Mouse (Mus musculus) stomach, adult 2 months (tissue): ENCODE results near the gene Xlr3b. TPM values are rescaled to one million over a fixed set of nuclear protein-coding genes. Genes with fewer than 3 reads are reported as not detected.

Experiments
- polyA plus RNA-seq: library from polyadenylated mRNA; depleted of rRNA; stranded (reverse); fragments of >200 nt; gene quantifications from 2 replicates; pipeline ENCODE4 v1.2.3, GENCODE M21; 2012; rRNA removed

Gene Xlr3b
- 0.06 TPM in 1 of 2 replicates, not detected in the other for polyA plus RNA-seq

GRCm38 (mm10) chrX:73191934-73192333 is at the start of gene Xlr3b:
Gene Xlr3b (plus strand): TSS chrX:73192207.

DNA sequence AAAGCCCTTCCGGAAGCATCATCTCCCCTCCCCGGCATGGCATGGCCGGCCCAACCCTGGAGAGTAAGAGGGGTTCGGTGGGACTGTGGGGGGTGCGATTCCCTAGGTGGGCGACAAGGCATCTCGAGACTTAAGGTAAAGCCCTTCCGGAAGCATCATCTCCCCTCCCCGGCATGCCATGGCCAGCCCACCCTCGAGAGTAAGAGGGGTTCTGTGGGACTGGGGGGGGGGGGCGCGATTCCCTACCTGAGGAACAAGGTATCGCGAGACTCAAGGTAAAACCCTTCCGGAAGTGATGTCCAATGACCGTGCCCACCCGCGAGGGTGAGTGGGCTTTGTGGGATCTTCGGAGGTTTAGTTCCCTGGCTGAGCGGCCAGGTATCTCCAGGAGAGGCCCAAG is 43.5 kb upstream of the Xlr3b start, which contains the start of gene Xlr5b:
Gene Xlr5b, plus strand, starts transcription at position 301 of the 400 bp plus-strand sequence.

GRCm38 (mm10) chrX:73149350-73149749 is 42.7 kb upstream of the Xlr3b start, which contains the start of gene DXBay18:
Gene DXBay18 (minus strand): TSS chrX:73149450.

GRCm38 (mm10) chrX:73176889-73177288 is 15.1 kb upstream of the Xlr3b start, which contains the start of gene Spin2d:
Gene Spin2d (minus strand): TSS chrX:73176989.

GRCm38 (mm10) chrX:73213819-73214564 is 22.0 kb downstream of the Xlr3b start, which contains the start of gene Xlr4b:
Gene Xlr4b (plus strand): TSS chrX:73214333.

GRCm38 (mm10) chrX:73227914-73228605 is 36.1 kb downstream of the Xlr3b start, which contains the start of gene F8a:
Gene F8a (plus strand): TSS chrX:73228291.

DNA sequence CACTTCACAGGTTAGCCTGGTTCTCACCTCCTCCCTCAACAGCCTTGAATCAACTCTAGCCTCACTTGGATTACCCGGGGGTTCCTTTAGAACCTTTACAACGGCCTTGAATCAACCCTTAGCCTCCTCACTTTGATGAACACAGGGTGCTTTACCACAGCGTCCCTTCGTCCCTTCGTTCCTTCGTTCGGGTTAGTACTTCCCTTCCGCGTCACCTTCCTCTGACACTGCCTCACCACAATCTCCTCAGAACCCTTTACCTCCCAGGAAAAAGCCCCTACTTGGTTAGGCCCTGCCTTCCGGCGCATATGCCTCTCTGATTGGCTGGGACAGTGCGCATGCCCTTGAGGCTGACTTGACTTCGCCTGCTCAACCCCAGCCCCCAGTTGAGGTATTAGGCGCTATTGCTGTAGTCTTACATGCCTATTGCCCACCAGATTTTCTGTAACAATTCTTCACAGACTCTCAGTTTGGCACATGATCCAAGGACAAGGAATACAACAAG is 50.9 kb downstream of the Xlr3b start, which contains the start of gene Xlr4c:
Gene Xlr4c, minus strand, starts transcription at position 310 of the 505 bp plus-strand sequence.

Other genes with a start within 250 kb of the Xlr3b start
- gene Zfp185, start 204.9 kb upstream of the Xlr3b start, polyA plus RNA-seq: 1.2 and 1.7 TPM in 2 replicates
- gene Pnma5, start 155.1 kb upstream of the Xlr3b start, polyA plus RNA-seq: not detected in 2 replicates
- gene Pnma3, start 127.4 kb upstream of the Xlr3b start, polyA plus RNA-seq: not detected in 2 replicates
- not detected in 2 replicates for gene Xlr4a, start 109.7 kb upstream of the Xlr3b start, polyA plus RNA-seq
- gene Xlr3a, start 95.1 kb upstream of the Xlr3b start, polyA plus RNA-seq: 0.29 and 1.0 TPM in 2 replicates
- gene Gm14685, start 75.2 kb upstream of the Xlr3b start, polyA plus RNA-seq: 0.02 TPM in 1 of 2 replicates, not detected in the other
- not detected in 2 replicates for gene Xlr5b, start 43.4 kb upstream of the Xlr3b start, polyA plus RNA-seq
- gene DXBay18, start 42.8 kb upstream of the Xlr3b start, polyA plus RNA-seq: not detected in 2 replicates
- not detected in 2 replicates for gene Spin2d, start 15.2 kb upstream of the Xlr3b start, polyA plus RNA-seq
- gene Xlr4b, start 22.1 kb downstream of the Xlr3b start, polyA plus RNA-seq: not detected in 2 replicates
- gene F8a, start 36.1 kb downstream of the Xlr3b start, polyA plus RNA-seq: 20.4 and 37.1 TPM in 2 replicates
- gene Xlr4c, start 50.9 kb downstream of the Xlr3b start, polyA plus RNA-seq: not detected in 2 replicates
- gene Xlr3c, start 73.2 kb downstream of the Xlr3b start, polyA plus RNA-seq: not detected in 2 replicates
- not detected in 2 replicates for gene Xlr5a, start 100.8 kb downstream of the Xlr3b start, polyA plus RNA-seq
- not detected in 2 replicates for gene Xlr5c, start 100.8 kb downstream of the Xlr3b start, polyA plus RNA-seq
- gene Gm45015, start 144.6 kb downstream of the Xlr3b start, polyA plus RNA-seq: not detected in 2 replicates
- 2.1 and 2.9 TPM in 2 replicates for gene Zfp275, start 150.4 kb downstream of the Xlr3b start, polyA plus RNA-seq
- gene Gm18336, start 206.5 kb downstream of the Xlr3b start, polyA plus RNA-seq: not detected in 2 replicates
- gene Zfp92, start 218.9 kb downstream of the Xlr3b start, polyA plus RNA-seq: 0.03 TPM in 1 of 2 replicates, not detected in the other
- gene Trex2, start 243.1 kb downstream of the Xlr3b start, polyA plus RNA-seq: 97.8 and 195 TPM in 2 replicates